In genomic region chr19:10373191-10373590, GRCm38 (mm10) we compare ENCODE assay signal across 28 mouse cellular contexts. TPM values are rescaled to one million over a fixed set of nuclear protein-coding genes. Genes with fewer than 3 reads are reported as not detected.
"Had no signal": no experiment of that assay in that cellular context is flagged by ENCODE, and none has a peak within 500 bp of the region (broad histone marks: within the 10 kb centered on the region; RNA-seq: fewer than 3 reads in every experiment).

No protein-coding gene starts in this region.

- H3K36me3 ChIP-seq: heart, embryonic 10.5 days; heart, embryonic 12.5 days; hindbrain, embryonic 13.5 days; hindbrain, embryonic 15.5 days; kidney, embryonic 15.5 days; limb, embryonic 10.5 days; limb, embryonic 12.5 days; liver, embryonic 13.5 days; liver, embryonic 15.5 days had no signal

- H3K4me3 ChIP-seq: gastrocnemius, adult 2 months; heart, embryonic 10.5 days; heart, embryonic 12.5 days; hindbrain, embryonic 13.5 days; hindbrain, embryonic 15.5 days; kidney, embryonic 15.5 days; left cerebral cortex, adult 2 months; limb, embryonic 10.5 days; limb, embryonic 12.5 days; liver, embryonic 13.5 days; liver, embryonic 15.5 days had no signal

- H3K9me3 ChIP-seq: heart, embryonic 10.5 days; heart, embryonic 12.5 days; hindbrain, embryonic 13.5 days; hindbrain, embryonic 15.5 days; kidney, embryonic 15.5 days; limb, embryonic 10.5 days; limb, embryonic 12.5 days; liver, embryonic 13.5 days; liver, embryonic 15.5 days had no signal

- H3K4me1 ChIP-seq: heart, embryonic 12.5 days; hindbrain, embryonic 13.5 days; hindbrain, embryonic 15.5 days; liver, embryonic 13.5 days; liver, embryonic 15.5 days had no signal

- ATAC-seq: hindbrain, postnatal 0 days; intestine, embryonic 16.5 days had no signal

- H3K27me3 ChIP-seq: hindbrain, embryonic 15.5 days had no signal

- DNase-seq: gastrocnemius, adult 2 months; gastrocnemius, postnatal 10 days; gastrocnemius, postnatal 25 days; heart, adult 18-20 months; heart, postnatal 10 days; heart, postnatal 36 days; kidney, adult 11 months; kidney, adult 2 months; kidney, adult 9 months; kidney, postnatal 14 days; kidney, postnatal 36 days; liver; liver, embryonic 13.5 days had no signal

- H3K27ac ChIP-seq: gastrocnemius, adult 2 months; heart, embryonic 10.5 days; hindbrain, embryonic 13.5 days; hindbrain, embryonic 15.5 days; hindbrain, postnatal 0 days; kidney, embryonic 15.5 days; kidney, postnatal 0 days; left cerebral cortex, adult 2 months; limb, embryonic 10.5 days; limb, embryonic 12.5 days; liver, embryonic 13.5 days; liver, embryonic 15.5 days had no signal

- H3K4me2 ChIP-seq: heart, embryonic 12.5 days; hindbrain, embryonic 13.5 days; hindbrain, embryonic 15.5 days; kidney, embryonic 15.5 days; limb, embryonic 12.5 days; liver, embryonic 11.5 days; liver, embryonic 13.5 days; liver, embryonic 15.5 days had no signal

- H3K9ac ChIP-seq: heart, embryonic 12.5 days; hindbrain, embryonic 13.5 days; hindbrain, embryonic 15.5 days; kidney, embryonic 15.5 days; limb, embryonic 12.5 days; liver, embryonic 13.5 days; liver, embryonic 15.5 days had no signal

RNA-seq across cellular contexts. Expression of gene Syt7, which starts 15.7 kb away (rescaled TPM):
- total RNA-seq: granulocyte monocyte progenitor cell, adult 5-6 weeks; hematopoietic stem cell, adult 5-6 weeks had no signal
